Mouse (Mus musculus) layer of hippocampus, adult 8-10 months (tissue): ENCODE measurements at regions not wholly inside any gene's neighbourhood (a gene's known extent, or its start where the extent isn't known, plus 50 kb on each side); places are given as distances from the start of the nearest gene placed in this dataset.

Experiments used
- DNase-seq, 2 experiments: peaks; one replicate each; pipeline ENCODE4 v3.0.0; 2022; ENCODE audit warnings: low spot score in 2 of 2

DNA sequence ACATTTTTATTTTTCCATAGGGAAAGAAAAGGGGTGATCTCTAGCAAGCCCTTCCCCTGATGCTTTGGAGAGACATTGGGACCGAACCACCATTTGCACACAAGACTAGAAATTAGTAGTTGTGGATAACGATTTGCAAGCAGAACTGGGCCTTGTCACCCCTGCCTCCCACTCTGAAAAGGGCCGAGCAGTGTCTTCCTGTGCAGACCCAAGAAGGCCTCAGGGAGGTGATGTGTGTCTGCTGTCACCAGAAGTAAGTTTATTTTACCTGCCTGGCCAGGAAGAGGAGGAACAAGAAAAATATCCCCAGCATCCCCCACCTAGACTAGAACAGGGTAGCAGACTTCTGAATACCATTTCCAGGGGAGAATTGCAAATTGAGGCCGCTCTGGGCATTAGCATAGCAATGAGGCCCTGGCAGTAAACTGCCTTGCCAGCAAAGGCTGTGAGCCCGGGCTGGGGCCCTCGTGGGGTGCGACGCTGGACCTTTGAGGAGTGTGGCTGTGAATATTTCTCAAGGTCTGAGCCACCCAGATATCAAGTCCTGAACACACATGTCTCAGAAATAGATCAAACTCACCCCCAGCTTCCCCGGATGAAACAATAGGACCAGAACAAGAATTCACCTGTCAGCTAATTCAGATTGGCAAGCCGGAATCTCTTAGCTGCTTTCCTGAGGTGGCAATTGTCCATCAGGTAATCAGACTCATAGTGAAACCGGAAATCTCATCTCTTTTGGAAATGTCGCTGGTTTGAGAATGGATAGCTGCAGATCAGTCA, 470.4 kb downstream of the Vrk1 start:
- no peak for DNase-seq

DNA sequence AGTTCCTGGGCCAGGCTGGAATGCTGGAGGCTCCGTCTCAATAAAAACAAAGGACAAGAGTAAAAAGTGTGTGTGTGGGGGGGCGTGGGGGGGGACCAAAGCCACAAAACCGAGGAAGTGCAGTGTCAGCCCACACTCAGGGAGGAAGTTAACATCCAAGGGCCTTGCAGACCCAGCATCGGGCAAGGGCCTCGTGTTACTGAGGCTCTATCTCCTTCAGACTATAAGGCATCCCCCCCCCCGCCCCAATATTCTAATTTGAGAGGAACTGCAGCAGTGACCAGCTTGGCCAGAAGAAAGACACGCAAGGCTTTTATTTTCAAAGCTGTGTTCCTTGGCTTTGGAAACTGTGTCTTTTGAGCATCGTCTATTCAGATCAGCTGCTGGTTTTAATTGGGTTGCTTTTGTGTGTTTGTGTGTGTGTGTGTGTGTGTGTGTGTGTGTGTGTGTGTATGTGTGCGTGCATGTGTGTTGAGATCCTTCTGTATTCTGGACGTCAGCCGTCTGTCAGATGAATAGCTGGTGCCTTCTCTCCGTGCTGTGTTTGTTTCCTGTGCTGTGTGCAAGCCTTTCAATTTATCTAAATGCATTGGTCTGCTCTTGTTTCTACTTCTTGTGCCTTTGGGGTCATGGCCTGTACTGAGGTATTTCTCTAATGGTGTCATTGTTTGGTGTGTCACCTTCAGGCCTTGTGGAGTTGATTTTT, 491.7 kb downstream of the Vrk1 start:
- no peak for DNase-seq

DNA sequence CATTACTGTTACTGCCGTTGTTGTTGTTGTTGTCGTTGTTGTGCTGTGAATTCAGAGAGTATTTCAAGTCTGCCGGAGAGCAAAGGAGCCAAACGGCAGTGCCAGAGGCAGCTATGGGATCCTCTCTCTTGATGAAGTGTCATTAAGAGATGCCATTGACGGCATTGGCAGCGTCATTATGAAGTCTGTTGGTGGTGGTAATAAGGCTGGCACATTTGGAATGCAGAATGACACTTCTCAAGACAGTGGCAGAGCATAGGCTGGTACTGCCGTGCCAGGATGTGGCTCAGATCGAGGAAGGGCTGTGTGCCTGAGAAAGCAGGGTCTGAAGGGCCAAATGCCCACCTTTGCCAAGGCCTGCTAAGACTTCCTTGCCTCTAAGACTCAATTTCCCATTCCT, 494.3 kb downstream of the Vrk1 start:
- no peak for DNase-seq

DNA sequence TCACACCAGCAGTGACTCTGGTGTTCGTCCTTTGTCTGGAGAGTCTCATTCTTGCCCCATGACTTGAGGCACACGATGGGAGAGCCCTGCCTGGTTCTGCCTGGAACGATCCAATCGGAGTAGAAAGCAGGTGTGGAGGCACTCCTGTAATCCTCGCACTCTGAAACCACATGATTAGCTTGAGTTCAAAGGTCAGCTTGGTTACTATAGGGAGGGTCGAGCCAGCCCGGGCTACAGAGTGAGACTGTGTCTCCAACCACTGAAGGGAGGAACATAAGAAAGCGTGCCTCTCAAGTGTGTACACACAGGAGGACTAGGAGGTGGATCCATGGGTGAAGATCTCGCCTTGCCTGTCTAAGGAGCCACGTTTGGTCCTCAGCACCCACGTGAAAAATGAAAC, 504.0 kb downstream of the Vrk1 start:
- DNase-seq, result no peak

DNA sequence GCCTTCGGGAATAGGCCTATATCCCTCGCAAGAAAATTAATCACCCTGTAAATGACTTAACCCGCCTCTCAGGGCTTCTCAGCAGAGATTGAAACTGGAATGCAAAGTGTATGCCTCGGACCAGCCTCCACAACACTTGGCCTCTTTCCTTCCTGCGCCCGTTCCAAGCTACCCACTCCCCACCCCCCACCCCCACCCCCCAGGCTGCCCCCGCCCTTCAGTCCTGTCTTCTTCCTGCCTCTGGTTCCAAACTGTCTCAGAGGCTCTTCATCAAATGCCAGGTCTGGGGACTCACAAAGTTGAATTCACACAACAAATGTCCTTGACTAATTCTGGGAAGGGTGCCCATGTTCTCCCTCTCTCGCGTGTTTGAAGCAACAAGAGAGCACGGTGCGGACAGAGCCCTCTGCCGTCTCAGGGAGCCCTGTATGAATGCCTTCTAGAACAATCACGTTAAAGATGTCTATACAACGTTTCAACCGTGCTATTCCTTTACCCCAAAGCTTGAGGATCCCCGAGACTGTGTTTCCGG, 505.3 kb downstream of the Vrk1 start:
- no peak for DNase-seq

DNA sequence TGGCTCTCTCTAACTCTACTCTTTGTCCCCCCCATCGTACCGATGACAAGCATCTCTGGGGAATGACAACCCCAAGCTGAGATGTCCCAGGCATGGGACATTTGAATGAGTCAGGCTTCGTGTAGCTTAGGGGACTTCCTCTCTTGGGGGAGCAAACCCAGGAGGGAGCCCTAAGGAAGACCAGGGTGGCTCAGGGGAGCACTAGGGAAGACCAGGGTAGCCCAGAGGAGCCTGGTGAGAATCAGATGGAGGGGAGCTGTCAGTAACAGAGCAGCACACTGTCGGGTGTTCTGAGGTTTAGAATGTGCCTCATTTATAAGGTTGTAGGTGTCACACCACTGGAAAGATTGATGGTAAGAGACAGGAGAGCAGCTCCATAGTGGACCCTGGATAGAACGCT, 509.1 kb downstream of the Vrk1 start:
- DNase-seq, result no peak

DNA sequence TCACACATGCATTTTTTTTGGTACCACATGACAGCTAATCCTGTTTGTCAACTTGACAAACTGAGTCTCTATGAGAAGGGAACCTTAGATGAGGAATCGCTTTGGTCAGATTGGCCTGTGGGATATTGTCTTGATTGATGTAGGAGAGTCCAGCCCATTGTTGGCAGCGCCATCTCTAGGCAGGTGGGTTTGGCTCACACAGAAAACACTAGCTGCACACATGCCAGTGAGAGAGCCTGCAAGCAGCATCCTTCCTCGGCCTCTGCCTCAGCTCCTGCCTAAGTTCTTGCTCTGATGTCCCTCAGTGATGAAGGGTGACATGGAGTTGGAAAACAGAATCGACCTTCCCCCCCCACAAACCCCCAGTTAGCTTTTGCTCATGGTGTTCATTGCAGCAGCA, 514.4 kb downstream of the Vrk1 start:
- no peak for DNase-seq

DNA sequence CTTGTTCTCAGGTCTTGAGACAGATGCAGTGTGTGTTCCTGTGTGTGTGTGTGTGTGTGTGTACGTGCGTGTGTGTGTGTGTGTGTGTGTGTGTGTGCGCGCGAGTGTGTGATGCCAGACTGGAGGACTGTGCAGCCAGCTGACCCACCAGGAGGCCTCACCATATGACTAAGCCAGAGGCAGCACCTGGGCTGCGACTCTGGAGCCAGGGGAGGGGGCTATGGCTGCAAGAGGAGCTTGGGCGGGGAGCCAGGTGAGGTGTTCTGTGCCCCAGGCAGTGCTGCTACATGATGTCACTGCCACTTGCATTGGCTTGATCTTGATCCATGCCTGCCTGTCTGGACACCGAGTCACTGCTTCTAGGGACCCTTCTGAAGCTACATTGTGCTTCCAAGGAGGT, 517.1 kb downstream of the Vrk1 start:
- DNase-seq, result no peak

DNA sequence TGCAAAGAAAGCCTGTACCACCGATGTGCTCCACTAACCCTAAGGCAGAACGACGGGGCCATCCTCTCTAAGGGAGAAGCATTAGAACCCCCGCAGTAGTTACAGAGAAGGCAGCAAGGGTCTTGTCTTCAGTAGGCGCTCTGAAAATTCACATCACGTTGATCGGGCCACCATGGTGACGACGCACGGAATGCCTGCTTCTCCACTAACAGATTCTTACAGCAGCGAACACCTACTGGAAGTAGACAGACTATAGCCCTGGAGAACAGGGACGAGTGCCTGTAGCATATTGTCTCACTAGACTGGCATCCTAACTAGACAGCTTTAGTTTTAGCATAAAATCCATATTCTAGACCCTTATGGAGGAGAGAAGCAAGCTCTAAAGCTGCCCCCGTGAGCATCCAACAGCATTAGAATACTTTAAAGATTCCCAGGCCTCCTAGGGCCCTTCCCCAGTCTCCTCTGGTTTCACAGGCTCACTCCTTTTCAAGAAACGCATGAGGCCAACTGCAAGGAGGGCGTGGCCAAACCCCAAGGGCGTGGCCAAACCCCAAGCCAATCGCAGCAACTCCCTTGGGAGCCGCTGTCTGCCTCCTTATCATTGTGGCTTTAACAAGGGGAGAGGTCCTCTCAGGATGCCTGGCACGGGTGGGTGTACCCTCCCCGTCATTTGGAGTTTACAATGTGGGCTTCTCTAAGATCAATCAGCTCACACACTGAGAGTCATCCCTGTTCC, 517.8 kb downstream of the Vrk1 start:
- no peak for DNase-seq

DNA sequence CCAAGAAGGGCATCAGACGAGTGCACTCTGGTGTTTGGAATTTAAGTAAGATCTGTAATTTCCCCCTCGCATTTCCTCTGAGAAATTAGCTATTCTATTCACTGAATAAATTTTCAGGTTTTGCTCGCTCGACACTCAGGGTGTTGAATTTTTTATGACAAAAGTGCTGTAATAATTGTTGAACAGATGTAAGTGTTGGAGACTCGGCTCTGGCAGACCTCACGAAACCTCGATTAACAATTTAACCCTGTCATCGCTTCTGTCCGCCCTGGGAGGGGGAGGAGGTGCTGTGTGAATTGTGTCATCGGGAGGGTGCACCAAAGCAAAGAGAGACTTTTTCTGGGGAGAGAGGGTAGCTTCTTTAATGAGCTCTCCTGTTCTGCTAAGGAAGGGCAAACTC, 518.5 kb downstream of the Vrk1 start:
- no peak for DNase-seq

DNA sequence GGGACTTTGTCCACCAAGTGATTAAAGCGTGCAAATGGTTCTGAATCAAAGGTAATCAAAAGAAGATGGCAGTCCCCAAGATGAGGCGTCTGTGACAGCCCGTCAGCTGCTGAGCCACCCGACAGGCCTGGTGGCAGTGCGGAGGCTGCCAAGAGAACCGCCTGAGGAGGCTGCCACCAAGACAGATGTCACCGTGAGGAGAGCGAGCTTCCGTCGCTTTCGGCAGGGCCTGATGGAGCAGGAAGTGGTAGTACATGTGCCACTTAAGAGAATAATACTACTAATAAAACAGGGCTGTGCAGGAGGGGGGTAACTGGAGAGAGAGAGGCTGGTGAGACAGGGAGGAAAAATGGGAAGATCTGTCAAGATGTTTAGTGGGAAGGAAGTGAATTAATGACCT, 519.1 kb downstream of the Vrk1 start:
- DNase-seq, result peak; percentile 32 to 38

DNA sequence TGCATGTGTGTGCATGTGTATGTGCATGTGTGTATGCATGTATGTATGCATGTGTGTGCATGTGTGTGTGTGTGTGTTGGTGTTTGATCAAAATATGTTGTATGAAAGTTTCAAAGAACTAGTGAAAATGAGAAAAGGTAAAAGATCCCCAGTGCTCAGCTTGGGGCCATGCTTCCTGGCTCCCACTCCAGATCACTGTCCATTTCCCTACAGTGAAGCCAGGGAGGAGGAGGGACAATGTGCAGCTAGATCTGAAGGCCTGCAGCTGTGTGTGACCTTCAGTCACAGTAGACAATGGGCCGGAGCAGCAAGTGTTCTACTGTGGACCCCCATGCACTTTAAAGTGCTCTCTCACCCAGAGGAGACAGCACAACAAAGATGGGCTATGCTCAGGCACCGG, 525.1 kb downstream of the Vrk1 start:
- DNase-seq, result no peak

DNA sequence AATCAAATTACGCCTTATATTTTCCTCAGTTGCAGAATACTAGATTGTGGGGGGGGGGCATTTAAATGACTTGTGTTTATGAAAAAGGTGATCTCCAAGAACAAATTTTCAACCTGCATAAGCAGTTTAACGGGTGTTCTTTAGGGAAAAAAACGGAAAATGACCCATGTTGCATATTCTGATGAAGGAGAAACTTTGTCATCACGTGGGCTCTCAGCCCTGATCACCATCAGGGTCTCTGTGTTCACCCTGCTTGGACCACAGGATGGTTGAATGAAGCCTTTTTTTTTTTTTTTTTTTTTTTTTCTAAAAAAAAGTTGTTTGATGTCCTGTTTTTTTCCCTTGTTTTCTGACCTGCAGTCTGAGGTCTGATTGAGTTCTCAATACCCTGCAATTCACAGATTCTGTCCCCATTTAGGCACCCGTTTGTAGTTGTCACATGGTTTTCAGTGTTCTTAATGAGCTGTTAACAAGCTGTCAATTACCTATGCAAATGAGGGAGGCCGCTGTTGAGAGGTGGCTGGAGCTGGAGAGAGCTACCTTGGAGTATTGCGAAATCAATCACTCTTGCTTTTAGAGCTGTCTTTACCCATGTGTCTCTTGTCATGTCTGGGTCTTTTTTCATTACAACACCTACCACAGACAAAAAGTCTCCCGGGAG, 525.7 kb downstream of the Vrk1 start:
- DNase-seq, result no peak

DNA sequence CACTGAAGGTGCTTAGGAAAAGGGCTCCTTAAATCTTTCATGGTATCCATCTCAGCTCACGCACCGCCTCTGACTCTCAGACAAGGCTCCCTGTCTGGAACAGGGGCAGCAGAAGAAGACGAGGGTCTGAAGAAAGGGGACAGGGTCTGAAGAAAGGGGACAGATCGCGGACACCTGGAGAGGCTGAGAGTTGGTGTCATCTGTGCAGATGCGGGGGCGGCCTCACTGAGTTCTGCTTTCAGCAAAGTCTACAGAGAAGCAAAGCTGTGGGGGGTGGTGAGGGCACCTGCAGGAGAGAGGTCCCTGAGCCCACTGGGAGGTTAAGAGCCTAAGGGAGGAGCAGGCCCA, 526.2 kb downstream of the Vrk1 start:
- DNase-seq, result no peak

DNA sequence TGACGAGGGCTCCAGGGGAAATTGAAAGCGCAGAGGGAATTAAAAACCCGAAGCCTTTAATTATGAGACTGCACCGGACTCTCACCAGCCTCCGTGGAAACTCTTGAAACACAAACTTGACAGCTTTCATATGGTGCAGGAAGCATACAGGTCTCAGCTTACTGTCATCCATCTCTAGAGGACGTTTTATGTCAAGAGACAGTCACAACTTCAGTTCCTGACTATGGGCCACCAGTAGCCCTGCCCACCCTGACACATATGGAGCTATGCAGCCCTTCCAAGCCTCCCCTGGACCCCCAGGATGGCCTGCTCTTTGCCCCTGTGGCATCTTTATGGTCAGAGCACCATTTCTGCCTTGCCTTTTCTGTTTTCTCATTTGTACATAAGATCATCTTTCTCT, 530.0 kb downstream of the Vrk1 start:
- DNase-seq, result no peak

DNA sequence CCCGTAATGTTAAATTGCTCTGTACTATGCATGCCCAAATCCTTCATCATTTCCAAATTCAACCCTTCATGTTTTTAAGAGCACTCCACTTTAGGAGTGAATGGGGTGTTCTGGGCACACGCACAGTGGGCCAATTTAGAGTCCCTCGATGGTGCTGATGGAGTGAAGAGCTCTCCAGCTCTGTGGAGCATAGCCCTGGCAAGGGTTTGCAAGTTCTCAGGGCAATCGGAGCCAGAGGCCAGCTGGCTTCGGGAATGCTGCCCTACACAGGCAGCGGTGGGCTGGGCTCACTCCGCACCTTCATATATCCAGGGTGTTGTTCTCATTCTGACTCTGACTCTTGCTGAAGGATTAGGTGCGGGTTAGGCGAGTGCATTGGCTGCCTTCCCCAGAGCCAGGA, 549.5 kb downstream of the Vrk1 start:
- no peak for DNase-seq

DNA sequence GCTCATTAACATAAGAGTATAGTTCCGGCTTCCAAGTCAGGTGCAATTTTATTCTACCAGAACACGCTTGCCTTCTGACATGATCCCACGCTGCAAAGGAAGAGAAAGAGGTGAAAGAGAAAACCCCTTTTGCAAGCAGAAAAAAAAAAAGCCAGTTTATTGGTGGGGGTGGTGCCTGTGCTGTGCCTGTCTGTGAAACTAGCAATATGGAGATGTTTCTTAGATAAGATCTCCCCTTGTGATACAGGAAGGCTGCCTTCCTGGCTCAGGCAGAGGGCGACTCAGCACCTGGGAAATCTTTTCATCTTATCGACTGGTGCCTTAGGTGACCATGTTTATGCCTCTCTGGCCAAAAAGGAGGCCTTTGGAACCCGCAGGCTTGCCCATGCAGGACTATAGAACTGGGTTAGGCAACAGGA, 555.2 kb downstream of the Vrk1 start:
- no peak for DNase-seq

DNA sequence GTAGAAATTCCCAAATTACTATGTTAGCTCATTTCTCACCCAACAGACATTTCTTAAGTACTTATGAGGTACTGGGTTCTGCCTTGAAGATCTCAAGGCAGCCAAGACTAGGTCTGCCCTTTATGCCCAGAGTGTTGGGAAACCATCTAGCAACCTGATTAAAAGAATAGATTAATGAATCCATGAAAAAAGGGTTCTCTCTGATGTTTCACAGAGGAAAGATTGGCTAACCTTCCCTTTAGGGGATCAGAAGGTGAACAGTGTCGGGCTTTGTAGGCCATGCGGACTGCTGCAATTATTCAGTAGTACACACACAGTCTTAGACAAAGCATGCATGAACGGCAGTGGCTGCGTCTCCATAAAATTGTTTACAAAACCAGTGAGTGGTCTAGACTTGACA, 556.3 kb downstream of the Vrk1 start:
- no peak for DNase-seq

DNA sequence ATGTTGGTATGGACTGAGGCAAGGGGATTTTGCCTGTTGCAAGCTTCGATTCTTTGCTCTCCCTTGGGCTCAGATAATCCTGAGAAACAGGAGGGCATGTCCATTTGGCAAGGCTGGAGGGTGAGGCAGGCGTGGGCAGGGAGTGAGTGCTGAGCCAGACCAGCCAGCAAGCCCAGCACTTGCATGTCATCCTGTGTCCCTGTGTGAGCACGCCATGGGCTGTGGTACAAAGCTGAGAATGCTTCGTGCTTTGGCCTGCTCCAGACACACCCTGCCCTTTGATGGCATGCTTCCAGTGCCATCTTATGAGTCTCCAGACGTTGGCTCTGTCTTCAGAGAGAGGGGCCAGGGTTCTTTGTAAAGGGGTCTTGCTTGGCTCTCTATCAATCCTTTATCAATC, 557.1 kb downstream of the Vrk1 start:
- no peak for DNase-seq

DNA sequence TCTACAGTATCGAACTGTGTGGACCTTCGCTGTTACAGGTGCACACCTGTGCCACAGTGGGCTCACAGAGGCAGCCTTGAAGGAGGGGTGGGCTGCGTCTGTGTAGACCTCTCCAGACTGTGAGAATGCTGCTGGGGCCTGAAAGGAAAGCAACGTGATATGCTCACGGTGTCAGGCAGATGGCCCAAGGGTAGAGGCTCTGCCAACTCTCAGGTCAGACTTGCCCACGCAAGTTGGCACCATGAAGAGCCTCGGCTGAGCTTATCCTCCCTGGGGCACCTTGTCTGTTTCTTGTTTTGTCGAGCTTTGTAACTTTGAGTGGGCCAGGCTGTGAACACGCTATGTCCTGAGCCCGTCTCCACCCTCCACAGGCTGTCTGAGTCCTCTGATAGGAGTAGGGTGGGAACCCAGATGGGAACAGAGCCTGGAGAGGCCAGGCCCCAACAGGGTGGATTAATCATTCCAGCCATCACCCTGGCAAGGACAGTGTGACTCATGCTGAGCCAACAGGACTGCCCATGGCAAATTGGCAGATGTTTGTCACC, 558.6 kb downstream of the Vrk1 start:
- no peak for DNase-seq

DNA sequence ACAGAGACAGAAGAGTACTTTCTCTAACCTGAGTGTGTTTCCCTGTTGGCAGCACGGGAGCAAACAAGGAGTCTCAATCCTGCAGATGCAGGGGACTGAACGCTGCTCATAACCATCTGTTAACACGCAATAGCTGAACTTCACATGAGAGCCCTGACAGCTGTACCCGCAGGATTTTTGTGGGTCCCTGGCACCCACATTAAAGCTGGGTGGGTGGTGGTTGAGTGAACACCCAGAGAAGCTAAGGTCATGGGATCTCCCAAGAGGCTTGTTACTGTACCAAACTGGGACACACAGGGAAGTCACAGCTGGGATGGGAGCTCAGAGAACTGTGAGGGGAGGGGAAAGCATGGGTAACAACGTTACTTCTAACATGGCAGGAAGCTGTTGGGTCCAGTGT, 562.9 kb downstream of the Vrk1 start:
- no peak for DNase-seq

DNA sequence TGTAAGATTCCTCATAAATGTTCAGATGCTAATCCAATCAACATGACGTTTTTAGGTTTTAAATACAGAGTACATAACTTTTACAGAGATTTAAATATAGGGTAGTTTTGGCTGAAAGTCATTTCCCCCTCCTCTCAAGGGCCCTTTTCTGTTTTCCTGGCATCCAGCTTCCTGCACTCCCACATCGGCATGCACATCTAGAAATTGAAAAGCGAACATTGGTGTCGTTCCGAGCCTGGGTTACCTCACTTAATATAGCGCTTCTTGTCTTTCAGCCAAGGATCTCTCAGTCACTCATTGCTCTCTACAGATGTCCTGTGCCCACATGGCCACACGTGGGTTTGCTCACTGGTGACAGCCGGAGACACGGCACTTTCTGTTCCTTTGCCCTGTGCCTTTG, 572.7 kb downstream of the Vrk1 start:
- DNase-seq, result peak in 1 of 2 experiments; percentile 9
